Mouse (Mus musculus): ENCODE data around the gene Rpa1. TPM values are rescaled to one million over a fixed set of nuclear protein-coding genes. Genes with fewer than 3 reads are reported as not detected.
A peak's percentile ranks its signal among the peaks of the same experiment; 100 is the strongest.
"Not testable (repeated sequence)": the region's sequence is repeated elsewhere in the genome, so short reads cannot be mapped to it uniquely, and the experiment has no call there.

Rpa1 gene
- 73.7 and 76.4 TPM in 2 replicates for polyA plus RNA-seq (2012; rRNA removed)

DNA sequence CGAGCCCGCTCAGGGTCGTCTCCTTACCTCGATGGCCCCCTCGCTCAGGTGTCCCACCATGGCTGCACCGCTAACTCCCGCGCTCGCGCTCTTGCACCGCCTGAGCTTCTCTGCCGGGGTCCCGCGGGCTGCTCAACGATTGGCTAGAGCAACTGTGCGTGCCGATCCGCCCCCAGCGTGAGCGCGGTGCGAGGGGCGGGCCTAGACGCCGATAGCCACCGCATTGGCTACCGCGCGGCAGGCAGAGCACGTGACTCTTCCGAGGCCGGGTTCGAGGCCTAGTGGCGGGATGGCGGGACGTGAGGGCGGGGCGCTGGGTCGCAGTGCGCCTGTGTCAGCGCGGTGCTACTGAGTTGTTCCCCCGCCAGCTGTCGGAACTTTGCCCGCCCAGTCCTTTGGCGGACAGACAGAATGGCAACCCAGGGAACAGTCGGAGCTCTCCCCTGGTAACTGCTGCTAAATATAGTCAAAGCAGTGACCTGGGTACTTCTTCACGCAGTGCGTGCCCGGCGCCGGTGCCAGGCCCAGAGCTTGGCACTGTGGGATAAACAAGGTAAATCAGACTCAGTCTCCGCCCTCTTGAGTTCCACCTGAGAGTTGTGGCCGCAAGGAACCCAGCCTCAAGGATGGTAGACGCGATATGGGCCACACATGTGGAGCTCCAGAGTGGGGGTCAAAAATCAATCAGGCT, at the start of gene Rpa1, which contains the start of gene Smyd4:
Gene Rpa1 (minus strand): TSS at position 126 of the 691 bp plus-strand sequence.
Gene Smyd4 (plus strand): TSS at position 235 of the 691 bp plus-strand sequence.
- no peaks in the 10 kb centered on the region for H3K36me3 ChIP-seq (ENCODE audit: control insufficient read depth, insufficient read depth, low read length)
- H3K4me1 ChIP-seq (ENCODE audit: control insufficient read depth, insufficient read depth, low read length) = peaks cover 5% of the 10 kb centered on the region; the same call in 1 of the 2 replicates
- TF ChIP-seq POLR2A (IDR thresholded peaks at IDR 0.05; ENCODE audit: control insufficient read depth, low read depth, low read length) (peak; percentile 74), CTCF (IDR thresholded peaks at IDR 0.05; ENCODE audit: control insufficient read depth, insufficient read depth, insufficient replicate concordance, low read depth, low read length) (no peak)
- peak within 1 kb of the TSS; percentile 88 for H3K4me3 ChIP-seq (ENCODE audit: control insufficient read depth, low read depth, low read length)
- H3K27me3 ChIP-seq (ENCODE audit: control insufficient read depth, insufficient read depth, low read length) = no peaks in the 10 kb centered on the region
- H3K27ac ChIP-seq (ENCODE audit: control insufficient read depth, insufficient read depth, low read depth, low read length) = peak within 1 kb of the TSS; percentile 86

DNA sequence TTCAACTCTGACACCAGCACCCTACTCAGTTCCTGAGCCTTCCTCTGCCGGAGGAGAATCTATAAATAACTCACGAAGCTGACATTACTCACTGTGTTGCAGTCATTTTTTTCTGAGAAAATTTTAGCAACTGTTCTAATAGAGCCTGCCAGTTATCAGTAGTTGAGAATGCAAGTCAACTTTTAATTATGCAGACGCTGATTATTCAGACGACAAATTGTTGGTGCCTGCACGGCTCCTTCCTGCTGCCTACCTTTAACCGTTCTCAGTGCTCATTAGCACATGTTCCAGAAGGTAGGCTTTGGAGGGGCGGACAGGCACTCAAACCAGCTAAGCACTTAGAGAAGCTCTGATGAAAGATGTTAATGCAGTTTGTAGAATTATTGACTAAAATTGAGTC, 49.3 kb upstream of the Rpa1 start:
- no peak overlapping the region for H3K27ac ChIP-seq (ENCODE audit: control insufficient read depth, insufficient read depth, low read depth, low read length)
- no peak for TF ChIP-seq CTCF (IDR thresholded peaks at IDR 0.05; ENCODE audit: control insufficient read depth, insufficient read depth, insufficient replicate concordance, low read depth, low read length)
- no peak for TF ChIP-seq POLR2A (IDR thresholded peaks at IDR 0.05; ENCODE audit: control insufficient read depth, low read depth, low read length)
- no peaks in the 10 kb centered on the region for H3K4me1 ChIP-seq (ENCODE audit: control insufficient read depth, insufficient read depth, low read length)
- H3K36me3 ChIP-seq (ENCODE audit: control insufficient read depth, insufficient read depth, low read length) = no peaks in the 10 kb centered on the region; the same call in 1 of the 2 replicates
- H3K4me3 ChIP-seq (ENCODE audit: control insufficient read depth, low read depth, low read length) = no peak overlapping the region
- H3K27me3 ChIP-seq (ENCODE audit: control insufficient read depth, insufficient read depth, low read length) = no peaks in the 10 kb centered on the region

DNA sequence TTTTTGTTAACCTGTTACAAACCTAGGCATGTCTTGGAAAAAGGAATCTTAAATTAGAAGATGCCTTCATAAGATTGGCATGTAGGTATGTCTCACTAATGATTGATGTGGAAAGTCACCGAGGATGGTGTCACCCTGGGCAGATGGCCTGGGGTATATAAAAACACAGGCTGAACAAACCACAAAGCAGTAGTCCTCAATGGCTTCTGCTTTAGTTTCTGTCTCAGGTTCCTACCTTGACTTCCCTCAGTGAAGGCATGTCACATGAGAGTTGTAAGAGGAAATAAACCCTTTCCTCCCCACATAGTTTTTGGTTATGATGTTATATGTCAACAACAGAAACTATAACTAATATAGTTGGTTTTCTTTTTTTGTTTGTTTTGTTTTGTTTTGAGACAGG, 47.5 kb upstream of the Rpa1 start:
- Histone ChIP-seq H3K27me3 (ENCODE audit: control insufficient read depth, insufficient read depth, low read length) (no peaks in the 10 kb centered on the region), H3K36me3 (ENCODE audit: control insufficient read depth, insufficient read depth, low read length) (no peaks in the 10 kb centered on the region; the same call in 1 of the 2 replicates), H3K4me1 (ENCODE audit: control insufficient read depth, insufficient read depth, low read length) (no peaks in the 10 kb centered on the region), H3K4me3 (ENCODE audit: control insufficient read depth, low read depth, low read length) (no peak overlapping the region), H3K27ac (ENCODE audit: control insufficient read depth, insufficient read depth, low read depth, low read length) (no peak overlapping the region)
- TF ChIP-seq POLR2A (IDR thresholded peaks at IDR 0.05; ENCODE audit: control insufficient read depth, low read depth, low read length) (no peak), CTCF (IDR thresholded peaks at IDR 0.05; ENCODE audit: control insufficient read depth, insufficient read depth, insufficient replicate concordance, low read depth, low read length) (no peak)

DNA sequence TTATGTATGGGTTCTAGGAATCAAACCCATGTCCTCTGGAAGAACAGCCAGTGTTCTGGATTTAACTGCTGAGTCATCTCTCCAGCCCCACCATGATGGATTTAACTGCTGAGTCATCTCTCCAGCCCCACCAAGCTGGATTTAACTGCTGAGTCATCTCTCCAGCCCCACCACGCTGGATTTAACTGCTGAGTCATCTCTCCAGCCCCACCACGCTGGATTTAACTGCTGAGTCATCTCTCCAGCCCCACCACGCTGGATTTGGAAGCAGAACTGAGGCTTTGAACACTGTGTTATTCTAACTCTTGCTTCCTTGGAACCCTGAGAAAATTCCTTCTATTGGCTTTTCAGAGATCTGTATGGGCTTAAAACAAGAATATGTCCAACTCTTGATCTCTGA, 35.4 kb upstream of the Rpa1 start:
- not testable (repeated sequence) for H3K27ac ChIP-seq (ENCODE audit: control insufficient read depth, insufficient read depth, low read depth, low read length); H3K4me1 ChIP-seq (ENCODE audit: control insufficient read depth, insufficient read depth, low read length); H3K4me3 ChIP-seq (ENCODE audit: control insufficient read depth, low read depth, low read length); H3K36me3 ChIP-seq (ENCODE audit: control insufficient read depth, insufficient read depth, low read length); H3K27me3 ChIP-seq (ENCODE audit: control insufficient read depth, insufficient read depth, low read length)

DNA sequence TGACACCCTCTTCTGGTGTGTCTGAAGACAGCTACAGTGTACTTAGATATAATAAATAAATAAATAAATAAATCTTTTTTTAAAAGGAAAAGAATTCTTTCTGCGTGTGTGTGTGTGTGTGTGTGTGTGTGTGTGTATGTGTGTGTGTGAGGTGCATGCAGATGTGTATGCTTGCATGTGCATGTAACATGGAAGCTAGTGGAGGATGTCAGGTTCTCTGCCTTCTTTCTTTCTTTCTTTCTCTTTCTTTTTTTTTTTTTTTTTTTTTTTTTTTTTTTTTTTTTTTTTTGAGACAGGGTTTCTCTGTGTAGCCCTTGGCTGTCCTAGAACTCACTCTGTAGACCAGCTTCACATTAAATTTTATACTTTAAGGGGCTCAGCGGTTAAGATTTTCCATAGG, 30.7 kb upstream of the Rpa1 start:
- H3K27ac ChIP-seq (ENCODE audit: control insufficient read depth, insufficient read depth, low read depth, low read length); H3K36me3 ChIP-seq (ENCODE audit: control insufficient read depth, insufficient read depth, low read length); H3K4me1 ChIP-seq (ENCODE audit: control insufficient read depth, insufficient read depth, low read length); H3K27me3 ChIP-seq (ENCODE audit: control insufficient read depth, insufficient read depth, low read length); H3K4me3 ChIP-seq (ENCODE audit: control insufficient read depth, low read depth, low read length): not testable (repeated sequence)

DNA sequence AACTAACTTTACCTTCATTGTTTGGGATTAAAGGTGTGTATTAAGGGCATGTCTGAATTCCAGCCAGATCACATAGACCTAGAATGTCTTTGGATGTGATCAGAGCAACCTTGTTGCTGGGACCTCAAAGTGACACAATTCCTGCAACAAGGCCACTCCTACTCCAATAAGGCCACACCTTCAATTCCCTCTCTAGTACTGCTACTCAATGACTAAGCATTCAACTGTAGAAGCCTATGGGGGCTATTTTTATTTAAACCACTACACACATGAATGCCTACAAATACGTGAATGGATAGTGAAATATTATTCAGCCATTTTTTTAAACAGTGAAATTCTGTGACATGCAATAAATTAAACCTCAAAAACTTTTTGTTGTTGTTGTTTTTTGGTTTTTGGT, 29.0 kb upstream of the Rpa1 start:
- TF ChIP-seq CTCF (IDR thresholded peaks at IDR 0.05; ENCODE audit: control insufficient read depth, insufficient read depth, insufficient replicate concordance, low read depth, low read length) (no peak), POLR2A (IDR thresholded peaks at IDR 0.05; ENCODE audit: control insufficient read depth, low read depth, low read length) (no peak)
- Histone ChIP-seq H3K4me3 (ENCODE audit: control insufficient read depth, low read depth, low read length) (no peak overlapping the region), H3K27ac (ENCODE audit: control insufficient read depth, insufficient read depth, low read depth, low read length) (no peak overlapping the region), H3K4me1 (ENCODE audit: control insufficient read depth, insufficient read depth, low read length) (no peaks in the 10 kb centered on the region), H3K27me3 (ENCODE audit: control insufficient read depth, insufficient read depth, low read length) (no peaks in the 10 kb centered on the region), H3K36me3 (ENCODE audit: control insufficient read depth, insufficient read depth, low read length) (no peaks in the 10 kb centered on the region)

DNA sequence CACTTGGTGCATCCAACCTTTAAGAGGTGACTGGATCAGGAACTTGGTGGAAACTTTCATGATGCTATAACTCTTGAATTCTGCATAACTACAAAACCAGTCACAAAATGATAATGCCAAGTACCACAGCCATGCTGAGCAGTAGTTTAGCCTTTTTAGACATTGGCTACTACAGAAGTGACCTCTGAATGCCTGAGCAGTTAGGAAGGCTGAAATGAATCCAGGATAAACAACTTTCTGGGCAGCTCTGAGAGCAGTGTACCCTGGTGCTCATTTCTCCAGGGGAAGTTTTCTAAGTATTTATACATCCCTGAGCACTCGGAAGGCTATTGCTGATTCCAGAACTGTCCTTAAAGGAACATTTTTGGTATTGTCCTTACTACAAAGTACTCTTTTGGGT, 7.4 kb upstream of the Rpa1 start:
- H3K27ac ChIP-seq (ENCODE audit: control insufficient read depth, insufficient read depth, low read depth, low read length) = no peak overlapping the region
- H3K4me1 ChIP-seq (ENCODE audit: control insufficient read depth, insufficient read depth, low read length) = no peaks in the 10 kb centered on the region
- no peak for TF ChIP-seq CTCF (IDR thresholded peaks at IDR 0.05; ENCODE audit: control insufficient read depth, insufficient read depth, insufficient replicate concordance, low read depth, low read length)
- TF ChIP-seq POLR2A (IDR thresholded peaks at IDR 0.05; ENCODE audit: control insufficient read depth, low read depth, low read length) = no peak
- no peaks in the 10 kb centered on the region for H3K27me3 ChIP-seq (ENCODE audit: control insufficient read depth, insufficient read depth, low read length)
- H3K36me3 ChIP-seq (ENCODE audit: control insufficient read depth, insufficient read depth, low read length) = no peaks in the 10 kb centered on the region
- no peak overlapping the region for H3K4me3 ChIP-seq (ENCODE audit: control insufficient read depth, low read depth, low read length)

DNA sequence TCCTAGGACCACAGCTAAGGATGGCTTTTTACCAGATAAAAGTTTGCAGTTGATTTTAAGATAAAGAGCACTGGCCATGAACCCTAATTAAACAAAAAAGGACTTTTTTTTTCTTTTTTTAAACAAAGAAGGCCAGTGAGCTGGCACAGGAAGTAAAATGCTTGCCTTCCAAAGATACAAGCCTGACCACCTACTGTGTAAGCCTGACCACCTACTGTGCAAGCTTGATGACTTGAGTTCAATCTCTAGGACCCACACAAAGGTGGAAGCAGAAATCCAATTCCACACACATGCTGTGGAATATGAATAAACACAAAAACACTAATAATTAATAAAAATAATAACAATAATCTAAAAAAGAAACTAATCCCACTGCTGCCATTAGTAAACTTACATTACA, 3.1 kb upstream of the Rpa1 start:
- TF ChIP-seq CTCF (IDR thresholded peaks at IDR 0.05; ENCODE audit: control insufficient read depth, insufficient read depth, insufficient replicate concordance, low read depth, low read length) (no peak), POLR2A (IDR thresholded peaks at IDR 0.05; ENCODE audit: control insufficient read depth, low read depth, low read length) (no peak)
- no peaks in the 10 kb centered on the region for H3K27me3 ChIP-seq (ENCODE audit: control insufficient read depth, insufficient read depth, low read length)
- no peak overlapping the region for H3K27ac ChIP-seq (ENCODE audit: control insufficient read depth, insufficient read depth, low read depth, low read length)
- no peak overlapping the region for H3K4me3 ChIP-seq (ENCODE audit: control insufficient read depth, low read depth, low read length)
- no peaks in the 10 kb centered on the region for H3K36me3 ChIP-seq (ENCODE audit: control insufficient read depth, insufficient read depth, low read length)
- peaks cover 5% of the 10 kb centered on the region; the same call in 1 of the 2 replicates for H3K4me1 ChIP-seq (ENCODE audit: control insufficient read depth, insufficient read depth, low read length)
